Mouse (Mus musculus) heart, adult 2 months (tissue): ENCODE results near the gene Ddx58. TPM values are rescaled to one million over a fixed set of nuclear protein-coding genes. Genes with fewer than 3 reads are reported as not detected.

ENCODE experiments used
- DNase-seq, 2 experiments: peaks; one replicate each; pipeline ENCODE4 v3.0.0; 2021
- H3K27ac ChIP-seq: fragments of 200-600 bp; 2 replicates; pipeline ENCODE4 v1.8.1; 2022
- H3K27me3 ChIP-seq: fragments of 200-500 bp; 2 replicates; pipeline ENCODE4 v1.6.1; 2012; ENCODE audit warnings: mild to moderate bottlenecking, low read length, inconsistent platforms, mixed read lengths; ENCODE audit not compliant: control insufficient read depth, insufficient read depth
- H3K36me3 ChIP-seq: fragments of 200-500 bp; 2 replicates; pipeline ENCODE4 v1.6.1; 2012; ENCODE audit warnings: low read length, inconsistent platforms; ENCODE audit not compliant: control insufficient read depth, insufficient read depth
- H3K4me1 ChIP-seq: fragments of 200-500 bp; 2 replicates; pipeline ENCODE4 v1.6.1; 2011; ENCODE audit warnings: low read length; ENCODE audit not compliant: control insufficient read depth, insufficient read depth
- H3K4me3 ChIP-seq: fragments of 200-600 bp; 2 replicates; pipeline ENCODE4 v1.8.1; 2022
- H3K79me2 ChIP-seq: fragments of 200-500 bp; replicated peaks from 2 replicates; pipeline ENCODE4 v1.6.1; 2012; ENCODE audit warnings: mild to moderate bottlenecking, inconsistent platforms, low read length, moderate library complexity, mixed read lengths; ENCODE audit not compliant: control insufficient read depth, insufficient read depth
- H3K9ac ChIP-seq: fragments of 200-500 bp; 2 replicates; pipeline ENCODE4 v1.6.1; 2012; ENCODE audit warnings: low read depth, mild to moderate bottlenecking, control low read depth, inconsistent platforms, low read length, mixed read lengths
- CTCF ChIP-seq: fragments of 200-600 bp; IDR thresholded peaks from 2 replicates; pipeline ENCODE4 v1.8.1; 2022; ENCODE audit warnings: antibody characterized with exemption, mild to moderate bottlenecking, moderate library complexity
- EP300 ChIP-seq: fragments of 200-500 bp; IDR thresholded peaks from 2 replicates; pipeline ENCODE4 v1.6.1; 2011; ENCODE audit warnings: low read depth, low read length, control low read depth; ENCODE audit not compliant: insufficient read depth
- POLR2A ChIP-seq: fragments of 200-500 bp; IDR thresholded peaks from 2 replicates; pipeline ENCODE4 v1.6.1; 2011; ENCODE audit warnings: mild to moderate bottlenecking, low read depth, low read length, control low read depth; ENCODE audit not compliant: insufficient read depth
- WGBS: fragments of 180-500 bp; shearing (Covaris S2); methylation state at CpG from one replicate; pipeline ENCODE4 v1.1.7; 2018; 5-methylcytosine and 5-hydroxymethylcytosine counted together
- intact Hi-C: fragments of 180-260 bp; cut with DNase I; formaldehyde crosslinking; loops from one replicate; pipeline ENCODE4 v1.15.1; 2025
- polyA plus RNA-seq: library from polyadenylated mRNA; depleted of rRNA; stranded (reverse); fragments of >200 nt; gene quantifications from 2 replicates; pipeline ENCODE4 v1.2.3, GENCODE M21; 2012; rRNA removed
- total RNA-seq, 2 experiments: library from RNA; stranded (reverse); gene quantifications; 2 replicates each; pipeline ENCODE4 v1.2.3; 2021

Ddx58 gene
- total and polyA plus RNA-seq, 3 experiments: 6.4 to 7.7 (median 7.2) TPM

DNA sequence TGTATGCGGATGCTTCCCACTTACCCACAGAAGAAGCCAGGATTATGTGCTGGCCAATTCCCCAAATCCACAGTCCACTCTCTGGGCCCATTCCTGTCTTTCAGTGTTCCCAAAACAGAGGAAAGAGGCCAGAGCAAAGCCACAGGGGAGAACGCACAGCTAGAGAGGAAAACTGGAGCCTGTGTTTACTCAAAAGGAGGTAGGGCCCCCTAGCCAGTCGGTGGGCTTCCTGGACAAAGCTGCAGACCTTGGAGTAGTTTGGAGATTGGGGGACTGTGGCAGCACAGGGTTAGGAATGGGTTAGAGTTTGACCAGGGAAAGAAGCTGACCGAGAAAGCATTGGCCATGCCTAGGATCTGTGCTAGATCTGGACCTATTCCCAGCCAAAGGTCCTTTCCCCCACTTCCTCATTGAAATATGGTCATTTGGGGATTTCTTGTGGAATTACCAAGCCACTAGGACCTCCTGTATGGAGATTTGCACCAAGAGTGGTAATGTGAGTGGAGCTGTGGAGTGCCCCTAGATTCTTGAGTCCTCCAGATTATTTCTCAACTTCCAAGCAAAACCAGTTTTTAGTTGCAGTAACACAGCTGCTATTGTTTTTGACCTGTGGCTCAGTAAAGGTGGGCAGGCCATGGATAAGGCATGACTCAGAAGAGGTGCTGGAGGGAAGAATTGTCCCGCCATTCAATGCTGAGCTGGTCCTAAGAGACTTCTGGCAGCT, 82.0 kb downstream of the Ddx58 start:
- TF ChIP-seq POLR2A (no peak), EP300 (no peak), CTCF (no peak)
- no peak overlapping the region for H3K4me3 ChIP-seq
- peaks cover 7% of the 10 kb centered on the region; the same call in 1 of the 2 replicates for H3K79me2 ChIP-seq
- peaks cover 9% of the 10 kb centered on the region for H3K4me1 ChIP-seq
- peak in 1 of 2 experiments; percentile 28 for DNase-seq
- no peaks in the 10 kb centered on the region for H3K27me3 ChIP-seq
- WGBS: 65% methylated on average over 5 of the region's 5 CpGs
- H3K9ac ChIP-seq: no peak overlapping the region
- H3K36me3 ChIP-seq: no peaks in the 10 kb centered on the region
- intact Hi-C loops: no loop called here
- H3K27ac ChIP-seq: no peak overlapping the region

DNA sequence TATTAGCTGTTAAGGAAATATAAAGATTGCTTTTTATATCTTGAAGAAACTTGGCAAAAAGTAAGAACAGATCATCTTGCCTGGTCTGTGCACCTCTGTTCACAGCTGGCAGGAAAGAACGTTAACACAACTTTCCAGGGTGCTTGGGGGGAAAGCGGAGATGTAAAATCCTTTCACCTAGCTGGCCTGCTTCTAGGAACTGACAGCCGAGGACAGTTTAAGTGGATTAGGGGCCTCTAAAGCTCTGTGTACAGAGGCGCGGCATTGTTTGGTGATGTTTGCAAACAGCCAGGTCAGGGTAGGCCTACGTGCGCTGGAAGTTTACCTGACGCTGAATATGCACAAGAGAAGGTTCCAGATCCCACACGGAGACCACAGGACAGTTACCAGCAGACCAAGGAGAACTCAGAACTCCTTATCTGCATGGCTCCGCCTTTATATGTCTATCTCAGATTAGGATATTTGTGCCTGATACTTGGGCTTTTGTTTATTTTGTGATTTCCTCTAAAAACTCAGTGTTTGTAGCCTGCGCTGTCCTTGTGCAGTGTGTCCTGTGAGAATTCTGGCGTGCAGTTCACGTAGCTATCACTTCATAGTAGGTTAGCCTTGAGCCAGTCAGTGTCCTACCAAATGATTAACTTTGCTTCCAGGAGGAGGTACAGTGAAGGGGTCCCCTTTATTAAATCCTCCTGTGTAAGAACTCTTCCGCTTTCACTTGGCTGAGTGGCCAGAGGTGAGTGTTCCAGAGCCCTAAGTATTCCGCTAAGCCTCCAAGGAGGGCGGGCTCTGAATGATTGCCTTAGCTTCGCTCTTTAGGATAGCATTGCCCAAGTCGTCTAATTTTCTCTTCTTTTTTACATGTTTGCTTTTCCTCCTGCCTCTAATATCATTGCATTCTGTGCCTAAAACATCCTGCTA, 82.8 kb downstream of the Ddx58 start:
- Histone ChIP-seq H3K79me2 (peaks cover 7% of the 10 kb centered on the region; the same call in 1 of the 2 replicates), H3K27ac (no peak overlapping the region), H3K36me3 (no peaks in the 10 kb centered on the region), H3K4me1 (peaks cover 9% of the 10 kb centered on the region), H3K9ac (no peak overlapping the region), H3K4me3 (no peak overlapping the region), H3K27me3 (no peaks in the 10 kb centered on the region)
- WGBS: 76% methylated on average over 18 of the region's 18 CpGs
- no peak for TF ChIP-seq CTCF
- no peak for TF ChIP-seq POLR2A
- TF ChIP-seq EP300: no peak
- intact Hi-C loops: no loop called here
- DNase-seq: no peak

DNA sequence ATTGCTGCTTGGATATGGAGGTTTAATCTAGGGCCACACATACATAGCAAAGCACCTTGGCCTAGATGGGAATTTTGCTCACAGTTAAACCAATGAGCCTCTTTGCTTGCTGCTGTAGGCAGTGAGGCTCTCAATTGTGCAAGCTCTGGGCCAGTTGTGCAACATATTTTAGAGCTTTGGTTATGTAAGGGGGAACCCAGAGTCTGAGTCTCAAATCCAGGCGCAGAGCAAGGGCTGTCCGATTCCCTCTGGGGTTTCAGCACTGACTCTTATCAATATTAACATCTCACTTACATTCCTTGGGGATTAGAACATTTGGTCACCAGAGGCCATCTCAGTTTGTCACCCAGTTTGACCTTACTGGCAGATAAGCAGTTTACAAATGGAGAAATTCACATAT, 83.5 kb downstream of the Ddx58 start:
- H3K36me3 ChIP-seq: no peaks in the 10 kb centered on the region
- peak; percentile 40 to 45 for DNase-seq
- H3K9ac ChIP-seq: no peak overlapping the region
- H3K4me1 ChIP-seq: peaks cover 9% of the 10 kb centered on the region
- peaks cover 7% of the 10 kb centered on the region; the same call in 1 of the 2 replicates for H3K79me2 ChIP-seq
- WGBS: 46% methylated on average over 2 of the region's 2 CpGs
- TF ChIP-seq CTCF (no peak), POLR2A (no peak), EP300 (no peak)
- intact Hi-C loops: no loop called here
- no peak overlapping the region for H3K27ac ChIP-seq
- H3K4me3 ChIP-seq: no peak overlapping the region
- no peaks in the 10 kb centered on the region for H3K27me3 ChIP-seq

DNA sequence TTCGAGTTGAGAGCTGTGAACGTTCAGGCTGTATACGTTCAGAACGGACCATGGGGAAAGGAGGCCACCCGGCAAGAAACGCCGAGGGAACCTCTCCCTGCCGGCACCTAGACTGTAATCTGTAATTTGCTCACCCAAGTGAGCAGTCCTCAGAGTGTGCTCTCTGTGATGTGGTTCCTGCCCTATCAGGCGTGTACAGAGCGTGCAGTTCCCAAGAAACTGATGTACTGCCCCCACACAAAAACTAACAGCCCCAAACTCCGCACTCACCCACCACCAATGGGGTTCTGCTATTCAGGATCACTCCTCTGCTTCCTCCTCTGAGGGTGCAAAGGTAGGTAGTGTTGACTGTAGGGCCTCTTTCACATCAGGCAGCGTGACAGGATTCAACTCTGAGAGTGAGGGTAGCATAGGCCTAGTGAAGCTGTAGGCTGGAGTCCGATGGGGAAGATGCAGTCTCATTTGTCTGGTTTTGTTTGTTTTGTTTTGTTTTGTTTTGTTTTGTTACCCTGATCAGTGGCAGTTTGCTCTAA, 84.1 kb downstream of the Ddx58 start:
- TF ChIP-seq EP300: no peak
- no peak for TF ChIP-seq POLR2A
- no peak for TF ChIP-seq CTCF
- Histone ChIP-seq H3K36me3 (no peaks in the 10 kb centered on the region), H3K27ac (no peak overlapping the region), H3K79me2 (peaks cover 7% of the 10 kb centered on the region; the same call in 1 of the 2 replicates), H3K4me1 (peaks cover 9% of the 10 kb centered on the region), H3K4me3 (no peak overlapping the region), H3K9ac (no peak overlapping the region), H3K27me3 (no peaks in the 10 kb centered on the region)
- intact Hi-C loops: no loop called here
- 94% methylated on average over 13 of the region's 13 CpGs for WGBS
- no peak for DNase-seq

DNA sequence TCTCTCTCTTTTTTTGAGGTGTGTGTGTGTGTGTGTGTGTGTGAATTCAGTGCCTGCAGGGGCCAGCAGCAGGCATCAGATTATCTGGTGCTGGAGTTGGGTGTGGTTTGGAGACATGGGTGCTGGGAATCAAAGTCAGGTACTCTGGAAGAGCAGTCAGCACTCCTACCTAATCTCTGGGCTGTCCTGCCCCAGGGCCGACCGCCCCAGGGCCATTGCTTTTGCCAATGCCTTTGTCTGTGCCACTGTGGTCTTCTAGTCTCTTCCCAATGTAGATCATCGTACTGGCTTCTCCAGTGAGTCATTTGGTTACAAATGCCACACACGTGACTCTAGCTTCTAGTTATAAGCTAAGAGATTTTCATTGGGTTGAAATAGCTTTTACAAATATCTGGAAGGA, 84.9 kb downstream of the Ddx58 start:
- no peaks in the 10 kb centered on the region for H3K27me3 ChIP-seq
- TF ChIP-seq EP300 (no peak), CTCF (no peak), POLR2A (no peak)
- peaks cover 7% of the 10 kb centered on the region; the same call in 1 of the 2 replicates for H3K79me2 ChIP-seq
- no peak overlapping the region for H3K27ac ChIP-seq
- no peak for DNase-seq
- WGBS: 95% methylated on average over 4 of the region's 4 CpGs
- H3K9ac ChIP-seq: no peak overlapping the region
- peaks cover 9% of the 10 kb centered on the region for H3K4me1 ChIP-seq
- intact Hi-C loops: no loop called here
- no peak overlapping the region for H3K4me3 ChIP-seq
- H3K36me3 ChIP-seq: no peaks in the 10 kb centered on the region

Other genes starting within 250 kb of the Ddx58 start
- gene Aco1, start 96.7 kb downstream of the Ddx58 start, total RNA-seq: 10 to 100 TPM; 28.3 to 29.6 TPM
- gene Aco1, start 96.7 kb downstream of the Ddx58 start, polyA plus RNA-seq: 23.4 and 35.4 TPM in 2 replicates
- gene Smim27, start 29.8 kb upstream of the Ddx58 start, total RNA-seq: 10 to 100 TPM; 42.6 to 46.7 TPM
- gene Smim27, start 29.8 kb upstream of the Ddx58 start, polyA plus RNA-seq: 15.6 and 18.1 TPM in 2 replicates
- gene Topors, start 30.0 kb upstream of the Ddx58 start, total RNA-seq: 10 to 100 TPM in 1 of 2 experiments, 1 to 10 TPM in 1; 9.2 to 10.8 TPM
- gene Topors, start 30.0 kb upstream of the Ddx58 start, polyA plus RNA-seq: 2.2 and 4.3 TPM in 2 replicates
- 100 to 1,000 TPM; 435 to 533 TPM for gene Ndufb6, start 39.6 kb upstream of the Ddx58 start, total RNA-seq
- 320 and 386 TPM in 2 replicates for gene Ndufb6, start 39.6 kb upstream of the Ddx58 start, polyA plus RNA-seq
- gene Tmem215, start 232.4 kb upstream of the Ddx58 start, total RNA-seq: under 1 TPM in 1 of 2 experiments, not detected in 1; 0.14 TPM
- 0.12 and 0.38 TPM in 2 replicates for gene Tmem215, start 232.4 kb upstream of the Ddx58 start, polyA plus RNA-seq